Mouse (Mus musculus) cerebellum, adult 11-12 months (tissue): ENCODE measurements around the gene Anxa3.

ENCODE experiments used
- DNase-seq: peaks from one replicate; pipeline ENCODE4 v3.0.0; 2022

Anxa3 gene

DNA sequence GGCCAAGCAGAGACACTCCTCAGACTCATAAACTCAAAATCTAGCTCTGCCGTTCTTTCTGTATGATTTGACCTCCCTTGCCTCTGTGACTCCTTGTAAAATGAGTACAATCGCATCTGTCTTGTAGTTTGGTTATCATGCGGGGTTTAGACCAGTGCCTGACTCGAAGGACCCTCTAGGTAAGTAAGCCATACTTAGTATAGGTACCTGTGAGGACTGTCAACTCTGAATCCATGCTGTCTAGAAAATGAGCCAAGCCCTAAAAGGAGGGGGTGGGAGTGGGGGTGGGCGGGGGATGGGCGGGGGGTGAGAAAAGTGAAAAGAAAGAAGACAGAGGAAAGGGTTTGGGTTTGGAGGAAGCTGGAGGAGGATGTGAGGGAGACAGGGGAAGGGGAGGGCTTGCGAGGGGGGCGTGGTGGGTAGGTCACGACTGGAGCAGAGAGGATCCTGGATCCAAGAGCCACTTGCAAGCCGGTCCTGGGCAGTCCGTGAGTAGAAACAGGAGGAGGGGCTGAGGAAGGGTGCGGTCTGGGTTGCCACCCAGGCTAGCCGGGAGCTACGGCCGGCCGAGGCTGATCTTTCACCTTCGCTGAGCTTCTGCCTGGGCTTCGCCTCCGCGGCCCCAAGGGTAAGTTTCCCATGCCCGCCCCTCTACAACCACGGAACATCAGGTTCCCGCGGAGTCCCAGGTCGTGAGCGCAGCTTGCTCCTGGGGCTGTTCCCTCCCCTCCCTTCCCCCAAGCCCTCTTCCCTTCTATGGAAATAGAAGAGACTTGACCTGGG is at the start of gene Anxa3:
Gene Anxa3 (plus strand): TSS at position 404 of the 783 bp plus-strand sequence.
- no peak for DNase-seq

DNA sequence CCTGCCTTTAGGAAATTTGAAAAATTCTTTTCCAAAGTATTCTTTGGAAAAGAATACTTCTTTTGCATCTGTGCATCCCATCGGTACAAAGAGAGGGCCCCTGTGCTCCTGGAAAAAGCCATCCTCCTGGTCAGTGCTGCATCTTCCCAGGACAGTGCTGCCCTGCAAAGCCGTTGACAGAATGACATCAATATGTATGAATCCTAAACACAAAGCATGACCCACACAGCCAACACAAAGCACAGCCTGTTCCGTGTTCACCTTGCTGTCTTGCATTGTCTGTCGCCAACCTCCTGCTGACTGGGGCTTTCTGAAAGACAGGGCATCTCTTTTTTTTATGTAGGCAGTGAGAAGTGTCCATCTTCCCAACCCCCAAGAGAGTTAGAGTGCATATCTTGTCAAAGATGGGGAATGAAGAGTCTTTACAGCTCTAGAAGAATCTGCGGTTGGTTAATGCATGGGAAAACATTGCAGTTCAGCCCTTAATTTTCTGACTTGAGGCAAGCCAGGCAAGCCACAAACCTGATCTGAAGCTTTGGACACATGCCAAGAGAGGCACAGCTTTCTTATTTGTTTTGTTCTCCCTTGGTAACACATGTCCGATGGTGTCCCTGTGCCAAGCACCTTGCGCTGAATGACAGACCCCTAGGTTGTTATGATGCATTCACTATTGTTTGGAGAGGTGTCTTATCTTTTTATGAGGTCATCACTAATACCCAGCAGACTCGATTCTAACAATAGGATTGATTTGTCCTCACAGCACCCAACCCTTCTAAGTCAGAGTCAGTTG is 45.7 kb upstream of the Anxa3 start:
- no peak for DNase-seq

DNA sequence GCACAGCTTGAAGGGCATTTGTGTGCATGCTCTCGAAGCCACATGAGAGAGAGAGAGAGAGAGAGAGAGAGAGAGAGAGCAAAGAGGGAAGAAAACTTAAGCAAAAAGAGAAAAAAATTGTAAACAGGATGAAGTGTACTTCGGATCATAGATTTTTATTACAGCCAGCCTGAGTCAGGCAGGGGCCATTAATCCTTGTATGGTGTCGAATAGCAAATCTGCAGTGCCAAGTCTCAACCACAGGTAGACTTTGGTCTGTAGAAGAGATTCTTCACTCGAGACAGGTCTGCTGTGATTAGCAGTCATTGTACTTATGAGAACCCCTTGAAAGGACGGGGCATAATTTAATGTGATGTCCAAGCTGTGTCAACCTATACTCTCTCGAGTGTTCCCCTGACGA is 35.5 kb upstream of the Anxa3 start:
- DNase-seq = no peak

DNA sequence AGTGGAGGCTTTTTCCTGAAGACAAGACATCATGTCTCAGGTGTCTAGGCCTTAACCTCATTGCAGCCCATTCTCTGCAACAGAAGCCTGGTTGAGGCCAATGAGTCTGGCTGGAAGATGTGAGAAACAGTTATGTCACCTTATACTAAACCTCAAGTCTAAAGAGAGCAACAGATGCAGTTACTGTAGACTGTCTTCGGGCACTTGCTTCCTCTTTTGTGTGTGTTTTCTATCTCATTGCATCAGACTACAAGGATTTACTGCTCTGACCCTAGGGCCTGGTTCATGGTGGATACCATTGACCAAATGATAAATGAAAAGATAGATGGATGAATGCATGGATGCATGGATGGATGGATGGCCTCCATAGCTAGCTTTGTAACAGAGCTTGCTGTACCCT is 31.1 kb upstream of the Anxa3 start:
- no peak for DNase-seq

DNA sequence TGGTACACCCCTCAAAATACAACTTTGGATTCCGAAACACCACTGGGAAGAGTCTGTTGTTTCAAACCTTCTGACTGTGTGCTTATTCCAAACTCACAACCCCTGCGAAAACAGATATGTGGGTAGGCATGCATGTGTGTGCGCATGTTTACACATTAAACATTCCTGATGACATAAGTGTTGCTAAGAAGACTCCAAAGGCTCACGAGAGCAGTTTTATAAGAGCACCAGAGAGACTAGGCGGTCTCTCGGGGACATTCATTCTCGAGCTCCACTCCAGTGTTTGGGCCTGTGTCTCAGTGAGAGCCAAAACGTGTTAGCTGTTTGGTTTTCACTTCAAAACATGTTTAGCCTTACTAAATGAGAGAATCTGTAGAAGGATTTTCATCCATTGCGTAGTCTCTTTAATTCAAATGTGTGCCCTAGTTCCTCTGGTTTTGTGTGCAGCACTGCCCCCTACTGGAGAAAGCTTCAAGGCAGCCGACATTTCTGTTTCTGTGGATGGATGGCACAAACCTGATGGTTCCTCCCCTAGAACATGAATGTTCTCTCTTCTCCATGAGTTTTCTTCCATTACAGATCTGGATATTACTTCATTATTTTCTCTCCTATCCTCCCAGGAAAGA is 24.2 kb upstream of the Anxa3 start:
- peak; percentile 8 for DNase-seq

DNA sequence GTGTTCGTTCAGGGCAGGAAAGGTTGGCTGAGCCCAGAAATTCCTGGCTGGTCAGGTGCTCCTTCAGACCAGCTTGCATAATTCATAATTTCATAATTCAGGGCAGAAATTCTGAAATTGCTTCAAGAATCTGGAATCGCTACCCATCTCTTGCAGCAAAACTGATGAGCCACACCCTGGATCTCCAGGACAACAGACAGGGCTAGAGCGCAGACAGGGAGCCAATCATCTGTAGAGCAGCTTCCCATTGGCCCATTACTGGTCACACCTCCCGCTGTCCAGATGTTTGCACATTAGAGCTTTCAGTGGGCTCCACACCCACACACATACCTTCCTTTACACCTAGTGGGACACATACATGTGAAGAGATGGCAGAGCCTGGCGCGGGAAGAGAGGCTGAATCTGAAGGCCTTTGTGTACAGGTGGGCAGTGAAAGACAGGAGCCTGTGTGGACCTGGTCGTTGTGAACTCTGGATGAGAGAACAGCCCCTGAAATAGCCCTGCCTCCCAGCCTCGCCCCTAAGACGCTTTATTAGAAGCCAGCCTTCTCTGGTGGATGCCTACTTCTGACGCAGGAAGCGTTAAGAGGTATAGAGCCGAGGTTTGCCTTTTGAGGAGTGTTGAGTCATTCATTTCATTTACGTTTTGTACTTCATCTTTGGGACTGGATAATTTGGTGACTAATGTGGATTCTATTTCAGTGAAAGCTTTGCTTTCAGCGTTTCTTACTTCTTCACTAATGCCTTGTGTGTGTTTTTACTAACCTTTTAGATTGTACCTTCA is 9.4 kb upstream of the Anxa3 start:
- DNase-seq = no peak

DNA sequence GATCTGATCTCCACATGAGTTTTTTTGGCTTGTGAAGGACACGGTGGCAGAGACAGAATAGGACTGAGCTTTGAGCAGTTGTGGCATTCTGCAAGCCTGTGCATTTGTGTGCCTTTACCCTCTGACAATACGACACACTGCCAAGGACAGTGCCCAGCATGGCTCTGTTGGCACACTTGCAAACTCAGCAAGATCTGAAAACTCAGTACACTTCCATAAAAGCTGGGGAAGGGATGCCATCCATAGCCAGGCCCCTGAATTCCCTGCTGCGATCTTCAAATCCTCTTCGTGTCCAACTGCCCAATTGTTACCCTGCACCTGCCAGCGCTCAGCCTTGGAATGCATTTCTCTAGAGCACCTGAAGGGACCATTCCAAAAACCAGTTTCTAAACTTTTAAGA is 8.0 kb upstream of the Anxa3 start:
- DNase-seq = no peak

DNA sequence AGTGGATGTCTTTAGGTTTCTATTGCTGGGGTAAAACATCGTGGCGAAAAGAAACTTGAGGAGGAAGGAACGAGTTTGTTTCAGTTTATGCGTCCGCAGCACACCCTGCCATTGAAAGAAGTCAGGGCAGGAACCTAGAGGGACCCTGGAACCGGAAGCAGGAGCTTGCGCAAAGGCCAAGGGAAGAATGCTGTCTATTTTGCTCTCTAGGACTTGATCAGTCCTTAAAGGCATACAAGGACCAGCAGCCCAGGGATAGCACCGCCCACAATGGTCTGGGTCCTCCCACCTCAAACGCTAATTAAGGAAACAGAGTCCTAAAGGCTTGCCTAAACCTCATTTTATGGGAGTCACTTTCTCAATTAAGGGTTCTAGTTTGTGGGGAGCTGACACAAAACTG is 717 bp upstream of the Anxa3 start:
- no peak for DNase-seq

DNA sequence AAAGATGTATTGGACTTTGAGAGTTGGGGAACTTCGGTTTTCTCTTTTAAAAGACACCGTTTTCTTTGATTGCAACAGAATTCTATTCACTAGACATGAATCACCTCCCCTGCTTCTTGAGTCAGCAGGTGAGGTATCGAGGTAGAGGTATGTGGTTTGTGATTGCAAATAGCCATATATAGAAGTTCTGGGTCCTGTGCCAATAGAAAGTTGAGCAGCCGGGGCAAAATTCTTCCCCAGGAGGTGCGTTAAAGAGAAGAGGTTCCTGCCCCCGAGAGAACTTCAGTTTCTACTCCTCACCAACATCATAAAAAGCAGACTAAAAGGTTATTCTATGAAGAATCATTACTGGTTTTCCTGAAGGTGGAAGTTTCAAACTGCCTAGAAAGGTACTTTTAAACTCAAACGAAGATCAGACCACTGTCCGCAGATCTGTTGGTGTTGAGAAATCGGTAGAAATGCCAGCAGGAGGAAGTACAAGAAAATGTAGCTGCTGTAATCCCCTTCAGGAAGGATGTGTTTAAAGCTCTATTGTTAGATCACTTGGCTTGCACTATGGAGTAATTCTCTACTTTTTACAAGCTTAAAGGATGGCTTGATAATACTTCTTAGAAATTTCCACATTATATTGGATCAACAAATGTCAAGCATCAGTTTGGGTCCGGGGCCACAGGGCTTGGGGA is 955 bp downstream of the Anxa3 start:
- DNase-seq = no peak

DNA sequence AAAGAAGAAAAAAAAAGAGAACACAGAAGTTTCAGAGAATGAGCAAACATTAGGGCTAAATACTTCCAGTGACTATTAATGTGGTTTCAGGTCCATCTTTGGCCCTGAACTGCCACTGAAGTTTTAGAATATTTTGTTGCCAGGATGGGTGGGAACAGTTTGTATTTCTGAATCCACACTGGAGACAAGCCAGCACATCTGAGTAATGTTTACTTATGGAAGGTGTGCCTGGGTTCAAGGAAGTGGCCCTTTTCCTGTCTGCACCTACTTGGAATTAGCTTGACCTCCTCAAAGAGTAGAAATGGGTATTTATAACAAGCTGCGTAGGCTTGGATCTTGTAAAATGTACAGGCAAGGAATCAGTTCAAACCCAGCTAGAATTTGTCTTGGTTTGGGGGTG is 2.6 kb downstream of the Anxa3 start:
- DNase-seq = no peak

DNA sequence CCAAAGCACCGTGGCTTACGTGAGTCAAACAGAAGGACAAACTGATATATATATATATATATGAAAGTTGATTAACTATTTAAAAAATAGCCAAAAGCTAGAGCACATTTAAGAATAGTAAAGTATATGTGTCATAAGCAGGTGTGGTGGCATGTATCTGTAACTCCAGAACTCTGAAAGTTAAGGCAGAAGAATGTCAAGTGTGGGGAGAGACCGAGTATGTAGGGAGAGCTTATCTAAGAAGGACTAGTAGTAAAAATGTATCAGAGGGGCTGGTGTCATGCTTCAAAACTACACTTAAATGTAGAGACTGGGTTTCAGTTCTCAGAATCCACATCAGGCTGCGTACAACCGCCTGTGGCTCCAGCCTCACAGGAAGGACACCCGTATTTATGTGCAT is 4.3 kb downstream of the Anxa3 start:
- DNase-seq = no peak

DNA sequence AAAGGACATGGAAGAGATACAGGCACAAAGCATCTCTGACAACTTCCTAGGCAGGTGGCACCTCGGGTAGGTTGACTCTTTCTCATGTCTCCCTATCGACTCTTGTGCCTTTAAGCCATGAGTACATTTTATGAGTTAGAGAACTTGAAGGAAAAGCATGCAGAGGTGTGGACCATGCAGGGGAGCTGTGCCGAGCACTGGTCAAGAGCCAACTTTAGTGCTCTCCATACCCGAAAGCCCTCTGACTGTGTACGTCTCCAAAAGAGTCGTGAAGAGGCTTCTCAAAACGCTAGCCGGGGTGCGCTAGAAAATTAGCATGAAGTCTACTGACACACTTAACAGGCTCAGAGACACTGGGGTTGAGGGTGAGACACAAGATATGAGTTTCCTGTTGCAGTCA is 6.0 kb downstream of the Anxa3 start:
- no peak for DNase-seq

DNA sequence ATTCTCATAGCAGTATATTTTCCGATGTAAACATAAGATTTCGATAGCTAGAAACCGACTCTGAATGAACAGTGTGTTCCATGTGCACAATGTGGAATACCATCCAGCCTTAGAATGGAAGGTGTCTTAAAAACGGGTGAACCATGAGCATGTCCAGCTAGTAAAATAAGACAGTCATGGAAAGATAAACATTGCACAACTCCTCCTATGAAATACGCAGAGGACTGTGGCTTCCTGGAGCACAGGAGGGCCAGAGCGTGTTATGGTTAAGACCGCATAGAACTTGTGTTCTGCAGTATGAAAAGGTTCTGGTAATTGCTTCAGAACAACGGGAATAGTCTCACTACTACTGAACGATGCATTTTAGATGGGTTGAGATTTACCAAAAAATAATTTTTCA is 6.8 kb downstream of the Anxa3 start:
- DNase-seq = no peak

DNA sequence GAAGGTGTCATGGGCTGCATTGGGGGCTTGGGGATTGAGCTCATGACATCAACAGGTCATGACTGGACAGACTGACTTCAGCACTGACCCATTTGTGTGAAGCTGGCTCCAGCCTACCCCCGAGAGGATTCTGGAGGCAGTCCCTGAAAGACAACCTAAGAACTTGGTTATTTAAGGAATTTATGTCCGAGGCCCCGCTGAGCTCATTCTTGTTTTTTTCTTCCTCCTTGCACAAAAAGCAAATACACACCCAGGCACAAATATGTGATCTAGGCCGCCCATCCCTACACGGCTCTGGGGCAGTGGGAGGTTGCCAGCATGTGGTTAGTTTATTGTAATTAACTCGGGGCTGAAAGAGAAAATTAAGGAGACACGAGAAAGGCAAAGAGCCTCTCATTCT is 9.0 kb downstream of the Anxa3 start:
- DNase-seq = no peak

DNA sequence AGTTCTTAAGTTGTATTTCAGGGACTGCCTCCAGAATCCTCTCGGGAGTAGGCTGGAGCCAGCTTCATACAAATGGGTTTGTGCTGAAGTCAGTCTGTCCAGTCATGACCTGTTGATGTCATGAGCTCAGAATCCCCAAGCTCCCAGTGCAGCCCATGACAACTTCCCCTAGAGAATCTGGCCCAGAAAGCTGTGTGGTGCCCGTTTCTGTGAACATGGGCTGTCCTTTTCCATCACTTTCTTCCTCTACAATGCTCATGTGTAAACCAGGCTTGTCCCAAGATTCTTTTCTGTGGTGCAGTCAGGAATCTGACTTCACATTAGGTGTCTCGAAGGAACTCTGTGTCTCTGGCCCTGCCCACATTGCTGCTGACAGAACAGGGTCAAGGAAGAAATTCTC is 10.0 kb downstream of the Anxa3 start:
- DNase-seq = no peak

DNA sequence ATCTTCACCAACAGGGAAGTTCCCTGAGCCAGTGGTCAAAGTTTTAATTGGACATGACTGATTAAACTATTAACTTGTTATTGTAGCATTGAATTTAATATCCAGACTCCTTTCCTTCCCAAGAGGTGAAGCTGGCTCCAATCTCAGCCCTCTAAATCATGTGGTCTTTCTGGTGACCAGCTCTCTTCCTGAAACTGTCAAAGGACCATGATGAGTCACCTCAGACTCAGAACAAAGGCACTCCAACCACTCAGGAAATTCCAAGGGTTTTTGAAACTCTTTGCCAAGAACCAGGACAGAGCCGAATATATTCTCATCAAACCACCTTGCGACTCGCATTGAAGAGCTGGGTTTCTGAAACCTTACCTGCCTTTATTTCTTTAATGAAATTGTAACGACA is 11.2 kb downstream of the Anxa3 start:
- DNase-seq = no peak

DNA sequence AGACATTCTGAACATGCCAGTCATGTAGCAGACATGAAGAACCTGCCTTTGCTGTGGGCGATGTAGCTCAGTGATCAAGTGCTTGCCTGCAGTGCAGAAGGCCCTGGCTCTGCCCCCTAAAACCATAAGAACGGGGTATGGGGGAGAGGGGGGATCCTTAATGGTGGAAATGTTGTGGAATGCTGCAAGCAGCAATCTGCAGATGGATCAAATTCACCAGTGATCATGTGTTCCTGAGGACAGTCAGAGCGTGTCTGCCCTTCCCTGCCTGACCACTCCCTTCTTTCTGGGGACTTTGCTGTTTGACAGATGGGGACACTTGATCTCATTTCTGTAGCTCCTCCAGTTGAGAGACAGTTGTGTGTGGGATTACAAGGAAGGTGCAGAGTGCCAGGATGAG is 11.7 kb downstream of the Anxa3 start:
- no peak for DNase-seq

DNA sequence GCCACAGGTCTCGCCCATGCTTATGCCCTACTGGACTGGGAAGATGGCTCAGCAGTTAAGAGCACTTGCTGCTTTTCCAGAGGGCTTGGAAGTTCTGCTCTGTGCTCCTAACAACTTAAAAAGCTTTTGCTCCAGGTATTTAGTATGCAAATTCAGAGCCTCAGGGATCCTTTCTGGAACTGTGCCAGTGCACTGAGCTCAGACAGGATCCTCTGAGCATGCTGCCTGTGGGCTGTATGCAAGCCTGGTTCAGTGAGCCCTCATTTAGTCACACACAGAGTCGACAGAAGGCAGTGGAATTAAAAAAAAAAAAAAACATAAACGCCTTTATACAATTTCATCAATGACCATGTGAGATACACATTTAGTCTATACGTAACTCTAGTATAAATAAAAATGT is 17.5 kb downstream of the Anxa3 start:
- no peak for DNase-seq

DNA sequence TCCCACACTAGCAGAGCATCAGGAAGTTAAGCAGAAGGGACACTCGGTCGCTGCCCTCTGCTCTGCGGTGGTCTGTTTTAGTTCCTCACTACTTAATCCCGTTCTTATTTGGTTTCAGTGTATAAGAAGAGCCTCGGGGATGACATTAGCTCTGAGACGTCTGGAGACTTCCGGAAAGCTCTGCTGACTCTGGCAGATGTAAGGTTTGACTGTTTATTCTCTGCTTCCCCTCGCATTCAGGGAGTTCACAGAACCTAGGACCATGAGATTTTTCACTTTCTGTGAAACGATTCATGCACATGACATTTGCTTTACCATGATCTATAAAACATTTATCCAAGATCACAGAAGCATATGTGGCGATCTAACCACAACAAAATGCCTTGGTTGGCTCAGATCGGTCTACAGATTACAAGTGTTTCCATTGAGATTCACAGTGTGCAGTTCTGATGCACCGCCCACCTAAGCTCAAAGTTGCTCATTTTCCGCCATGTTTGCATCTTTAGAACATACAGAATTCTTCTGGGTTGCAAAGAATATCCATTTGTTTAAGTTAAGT is 31.7 kb downstream of the Anxa3 start:
- no peak for DNase-seq

DNA sequence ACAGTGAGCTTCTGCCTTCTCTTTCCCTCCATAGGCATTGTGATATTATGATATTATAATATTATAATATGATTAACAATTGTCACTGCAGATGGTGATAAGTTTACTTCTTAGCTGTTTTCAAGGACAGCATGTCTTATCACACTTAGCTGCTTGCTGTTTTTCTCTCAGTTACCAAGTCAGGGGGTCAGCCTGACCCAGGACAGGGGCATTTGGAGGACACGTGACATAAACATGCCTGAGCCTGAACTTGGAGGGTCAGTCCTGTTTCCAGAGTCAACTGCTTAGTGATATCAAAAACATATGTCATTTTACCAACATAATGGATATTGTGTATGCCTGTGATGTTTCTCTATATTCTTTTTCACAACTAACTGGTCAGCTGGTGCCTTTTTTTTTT is 34.0 kb downstream of the Anxa3 start:
- no peak for DNase-seq

DNA sequence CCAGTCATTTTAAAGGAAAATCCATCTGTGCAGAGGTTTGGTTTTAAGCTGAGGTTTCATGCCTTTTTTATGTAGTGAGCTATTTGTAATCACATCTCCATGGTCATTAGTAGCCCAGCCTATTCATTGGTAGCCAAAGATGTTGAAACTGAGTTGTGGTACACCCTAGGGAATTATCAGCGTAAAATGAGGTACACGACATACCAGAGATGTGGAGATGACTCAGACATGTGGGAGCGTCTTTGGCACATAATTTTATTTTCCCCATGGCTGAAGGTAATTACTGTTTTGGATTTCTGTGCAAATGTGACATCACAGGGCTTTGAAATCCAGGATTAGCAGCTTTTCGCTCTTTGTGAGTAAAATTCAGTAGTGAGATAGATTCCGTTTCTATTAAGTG is 41.2 kb downstream of the Anxa3 start:
- no peak for DNase-seq

DNA sequence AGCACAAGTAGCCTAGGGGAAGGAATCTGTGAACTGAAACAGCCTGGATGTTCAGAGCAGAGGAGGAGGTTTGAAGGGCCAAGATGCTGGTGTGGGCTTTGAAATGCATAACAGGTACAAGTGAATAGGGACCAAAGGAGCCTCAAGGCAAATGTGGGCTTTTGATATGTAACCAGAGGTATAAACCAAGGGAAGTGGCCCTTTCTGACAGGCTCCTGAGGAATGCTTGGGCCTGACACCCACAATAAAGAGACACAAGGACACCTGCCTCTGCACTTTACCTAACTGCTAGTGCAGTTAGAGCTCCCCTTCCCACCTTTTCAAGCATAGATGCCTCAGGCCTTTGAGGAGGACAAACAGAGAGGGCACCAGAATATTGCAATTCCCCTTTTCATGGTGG is 54.8 kb downstream of the Anxa3 start:
- DNase-seq = no peak
